Mouse (Mus musculus): ENCODE measurements around the gene Spdye4a.

DNA sequence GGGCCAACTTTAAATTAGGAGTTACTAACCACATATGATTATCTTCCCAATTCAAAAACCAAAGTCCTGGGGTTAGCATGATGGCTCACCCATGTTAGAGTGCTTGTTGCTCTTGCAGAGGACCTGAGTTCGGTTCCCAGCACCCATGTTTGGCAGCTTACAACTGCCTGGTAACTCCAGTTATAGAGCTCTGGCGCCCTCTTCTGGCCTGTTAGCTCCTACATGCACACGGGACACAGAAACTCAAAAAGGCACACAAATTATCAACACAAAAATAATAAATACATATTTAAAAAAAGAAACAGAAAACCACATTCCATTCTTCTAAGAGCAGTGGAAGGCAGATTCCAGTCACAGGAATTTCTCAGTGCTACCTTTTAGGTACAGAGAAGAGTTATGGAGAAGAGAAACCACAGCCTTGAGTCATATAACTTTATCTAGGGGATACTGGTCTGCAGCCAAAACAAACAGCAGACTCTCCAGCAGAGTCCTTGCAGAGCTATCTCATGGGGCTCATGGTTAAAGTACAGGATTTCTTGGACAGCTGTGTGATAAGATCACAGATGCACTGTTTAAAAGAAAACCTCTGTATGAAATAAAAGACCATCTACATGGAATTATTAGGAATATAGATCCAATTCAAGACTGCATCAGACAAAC, 49.0 kb downstream of the Spdye4a start:
- TF ChIP-seq POLR2A (IDR thresholded peaks at IDR 0.05; ENCODE audit: low read depth, low read length) (no peak), CTCF (IDR thresholded peaks at IDR 0.05; ENCODE audit: extremely low read depth, insufficient read depth, insufficient read length, insufficient replicate concordance) (no peak)

Data from spleen, adult 2 months (tissue).